Mouse (Mus musculus): ENCODE measurements around the gene Efna3. TPM values are rescaled to one million over a fixed set of nuclear protein-coding genes. Genes with fewer than 3 reads are reported as not detected.

The Efna3 gene
- polyA plus RNA-seq, 1 experiment from 2014 or later: 4.0 TPM

DNA sequence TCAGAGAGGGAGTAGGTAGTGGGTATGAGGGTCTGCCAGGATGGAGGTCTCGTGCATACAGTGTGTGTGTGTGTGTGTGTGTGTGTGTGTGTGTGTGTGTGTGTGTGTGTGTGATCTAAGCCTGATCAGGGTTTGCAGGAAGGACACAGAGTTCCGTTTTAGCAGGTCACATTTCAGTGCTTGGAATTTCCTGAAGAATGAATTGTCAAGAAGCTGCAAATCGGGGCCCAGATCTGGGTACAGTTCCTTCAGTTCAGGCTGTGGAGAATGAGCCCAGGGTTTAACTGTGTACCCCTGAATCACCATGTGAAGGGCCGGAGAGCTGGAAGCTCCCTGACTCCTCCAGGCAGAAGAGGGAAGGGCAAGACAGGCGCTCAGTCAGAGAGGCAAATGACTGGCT, 35.5 kb downstream of the Efna3 start:
- WGBS: 62% methylated on average over 5 of the region's 5 CpGs
- 0 out of 2 replicates have a peak overlapping the region, but pooled peaks have one; percentile 32 for H3K27ac ChIP-seq
- H3K36me3 ChIP-seq (replicated peaks): no peaks in the 10 kb centered on the region

DNA sequence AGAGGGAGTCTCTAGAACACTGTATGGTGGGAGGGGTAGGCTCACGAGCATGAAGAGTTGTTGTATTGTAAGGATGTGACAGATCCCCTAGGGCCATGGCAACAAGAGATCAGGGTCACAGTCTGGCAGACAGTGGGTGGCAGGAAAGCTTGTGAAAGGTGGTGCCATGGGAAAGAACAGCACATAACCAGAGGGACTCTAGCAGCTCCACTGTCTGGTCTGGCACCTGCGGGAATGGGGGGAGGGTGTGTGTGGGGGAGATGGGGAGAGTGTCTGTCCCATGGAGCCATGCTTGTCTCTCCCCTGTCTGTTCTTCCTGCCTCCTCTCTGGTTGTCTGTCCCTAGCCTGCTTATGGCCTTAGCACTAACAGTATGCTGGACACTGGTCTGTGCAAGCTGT, 37.2 kb downstream of the Efna3 start:
- no peaks in the 10 kb centered on the region for H3K9me3 ChIP-seq
- 34% methylated on average over 2 of the region's 2 CpGs for WGBS
- H3K27ac ChIP-seq: 0 out of 2 replicates have a peak overlapping the region, but pooled peaks have one; percentile 40
- peaks cover 55% of the 10 kb centered on the region for H3K4me1 ChIP-seq
- H3K27me3 ChIP-seq (ENCODE audit: poor library complexity, severe bottlenecking): peaks cover 30% of the 10 kb centered on the region
- H3K36me3 ChIP-seq (replicated peaks): no peaks in the 10 kb centered on the region
- H3K4me3 ChIP-seq: no peak overlapping the region
- no peak for DNase-seq (ENCODE audit: extremely low spot score, low spot score)

More for the DNA sequence above, 35.5 kb downstream of the Efna3 start:
- H3K27me3 ChIP-seq (ENCODE audit: poor library complexity, severe bottlenecking): peaks cover 13% of the 10 kb centered on the region; the same call in 1 of the 2 replicates
- no peak for DNase-seq (ENCODE audit: extremely low spot score, low spot score)
- H3K4me3 ChIP-seq: no peak overlapping the region
- H3K9me3 ChIP-seq: no peaks in the 10 kb centered on the region
- H3K4me1 ChIP-seq: peaks cover 37% of the 10 kb centered on the region

DNA sequence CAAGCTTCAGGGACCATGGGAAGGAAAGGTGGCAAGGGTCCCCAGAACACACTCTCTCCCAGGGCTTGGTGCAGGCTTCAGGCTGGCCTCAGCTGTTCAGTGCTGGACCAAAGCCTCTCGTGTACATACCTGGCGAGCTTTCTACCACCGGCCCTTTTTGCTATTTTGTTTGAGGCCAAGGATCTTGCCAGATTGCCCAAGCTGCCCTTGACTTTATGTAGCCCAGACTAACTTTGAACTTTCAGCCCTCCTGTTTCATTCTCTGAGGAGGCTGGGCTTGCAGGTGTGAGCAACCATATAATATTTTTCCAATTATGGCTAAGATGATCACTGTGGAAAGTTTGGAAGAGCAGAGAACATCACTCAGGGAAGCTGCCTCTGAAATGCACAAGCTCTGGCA, 38.5 kb downstream of the Efna3 start:
- Histone ChIP-seq H3K27me3 (ENCODE audit: poor library complexity, severe bottlenecking) (peaks cover 43% of the 10 kb centered on the region), H3K36me3 (replicated peaks) (no peaks in the 10 kb centered on the region), H3K9me3 (no peaks in the 10 kb centered on the region), H3K4me3 (no peak overlapping the region), H3K4me1 (peaks cover 67% of the 10 kb centered on the region), H3K27ac (no peak overlapping the region)
- DNase-seq (ENCODE audit: extremely low spot score, low spot score): no peak
- WGBS: 94% methylated on average over 3 of the region's 3 CpGs

DNA sequence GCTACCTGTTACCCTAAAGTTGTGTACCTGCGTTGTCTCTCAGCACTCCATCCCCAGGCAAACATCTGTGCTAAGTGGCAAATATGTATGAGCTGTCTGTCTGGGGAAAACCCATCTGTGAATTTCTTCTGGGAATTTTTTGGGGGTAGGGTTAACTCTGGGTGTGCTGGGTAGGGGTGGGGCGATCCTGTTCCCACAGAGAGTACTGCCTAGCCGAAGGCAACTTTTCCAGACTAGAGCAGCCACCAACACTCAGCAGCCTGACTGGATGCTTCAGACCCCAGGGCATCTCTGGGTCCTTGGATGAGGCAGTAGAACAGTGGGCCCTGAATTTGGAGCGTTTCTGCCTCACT, 40.5 kb downstream of the Efna3 start:
- Histone ChIP-seq H3K4me1 (peaks cover 73% of the 10 kb centered on the region), H3K27ac (peak overlapping the region; percentile 60; the same call in 1 of the 2 replicates), H3K36me3 (replicated peaks) (no peaks in the 10 kb centered on the region), H3K27me3 (ENCODE audit: poor library complexity, severe bottlenecking) (peaks cover 63% of the 10 kb centered on the region), H3K9me3 (no peaks in the 10 kb centered on the region), H3K4me3 (no peak overlapping the region)
- 30% methylated on average over 4 of the region's 4 CpGs for WGBS
- DNase-seq (ENCODE audit: extremely low spot score, low spot score): no peak

DNA sequence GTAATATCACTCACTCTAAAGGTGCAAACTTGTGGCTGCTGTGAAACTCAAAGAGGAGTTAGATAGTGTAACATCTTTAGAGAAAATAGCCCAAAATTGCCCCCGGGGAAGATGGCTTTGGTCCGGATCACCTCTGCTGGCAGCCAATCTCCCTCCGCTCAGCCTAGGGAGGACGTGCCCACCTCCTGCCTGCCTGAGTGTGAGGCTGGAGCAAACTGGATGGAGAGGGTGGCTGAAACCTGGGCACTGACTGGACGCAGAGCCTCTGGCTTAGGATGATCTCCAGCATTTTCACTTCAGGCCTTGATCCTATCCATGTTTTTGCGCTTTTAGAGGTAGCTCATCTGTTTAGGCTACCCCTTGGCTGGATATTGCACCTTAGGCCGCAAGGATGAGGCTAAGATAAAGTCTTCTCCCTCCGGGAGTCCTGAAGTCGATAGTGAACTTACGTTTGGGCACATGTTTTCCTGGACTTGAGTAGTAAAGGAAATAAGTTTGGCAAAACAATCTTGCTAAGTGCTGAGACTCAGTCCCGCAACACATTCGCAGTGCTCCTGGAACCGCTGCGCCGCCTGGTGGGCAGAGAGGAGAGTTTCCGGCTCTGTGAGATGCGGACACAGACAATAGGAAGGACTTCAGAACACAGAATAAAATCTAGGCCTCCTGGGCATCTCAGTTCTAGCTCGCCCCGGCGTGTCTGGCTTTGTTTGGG, 41.0 kb downstream of the Efna3 start:
- Histone ChIP-seq H3K36me3 (replicated peaks) (no peaks in the 10 kb centered on the region), H3K9me3 (no peaks in the 10 kb centered on the region), H3K4me1 (peaks cover 73% of the 10 kb centered on the region), H3K27me3 (ENCODE audit: poor library complexity, severe bottlenecking) (peaks cover 68% of the 10 kb centered on the region), H3K4me3 (peak overlapping the region; percentile 61), H3K27ac (peak overlapping the region; percentile 66)
- 12% methylated on average over 20 of the region's 20 CpGs for WGBS
- peak; percentile 83 for DNase-seq (ENCODE audit: extremely low spot score, low spot score)

DNA sequence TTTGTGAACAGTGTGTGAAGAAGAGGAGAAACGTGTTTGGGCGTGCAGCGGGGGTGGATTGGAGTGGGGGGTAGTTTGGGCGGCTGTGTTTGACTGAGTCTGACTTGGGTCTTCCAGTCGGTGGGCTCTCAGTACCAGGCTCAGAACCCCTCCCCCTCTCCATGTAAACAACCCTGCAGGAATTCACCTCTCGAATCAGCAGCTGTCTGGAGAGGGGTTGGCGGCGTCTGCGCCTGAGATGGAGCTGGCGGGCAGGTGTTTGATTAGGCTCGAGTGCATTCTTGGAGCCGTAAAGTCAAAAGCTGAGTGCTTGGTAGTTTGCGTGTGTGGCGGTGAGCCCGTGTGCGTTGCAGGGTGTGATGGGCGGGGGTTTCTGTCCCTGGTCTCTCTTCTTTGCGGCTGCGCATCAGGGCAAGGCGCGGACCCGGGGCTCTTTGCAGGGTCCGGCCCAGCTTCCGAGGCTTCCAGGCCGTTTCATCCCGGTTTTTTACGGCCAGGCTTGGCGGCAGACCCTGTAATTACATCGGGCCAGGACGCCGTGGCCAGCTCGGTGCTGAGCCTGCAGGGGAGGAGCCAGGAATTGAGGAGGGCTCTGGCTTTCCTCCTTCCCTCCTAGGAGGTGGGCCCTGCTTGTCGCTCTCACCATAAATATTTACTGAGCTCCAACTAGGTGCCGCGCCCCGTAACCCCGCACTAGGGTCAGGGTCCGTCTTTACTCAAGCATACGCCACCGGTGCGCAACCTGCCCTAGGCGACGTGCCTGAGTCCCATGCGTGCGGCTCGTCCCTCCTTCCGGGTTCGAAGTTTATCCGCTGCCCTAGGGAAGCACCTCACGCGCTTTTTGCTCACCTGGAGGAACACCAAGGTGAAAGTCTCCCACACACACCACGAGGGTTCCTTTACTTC, 41.9 kb downstream of the Efna3 start, which contains the start of gene Efna1:
TSS of gene Efna1 (minus strand) at position 537 of the 906 bp plus-strand sequence.
- peak within 1 kb of the TSS; percentile 66 for H3K27ac ChIP-seq
- no peaks in the 10 kb centered on the region for H3K36me3 ChIP-seq (replicated peaks)
- peak within 1 kb of the TSS; percentile 61 for H3K4me3 ChIP-seq
- peaks cover 67% of the 10 kb centered on the region for H3K4me1 ChIP-seq
- H3K27me3 ChIP-seq (ENCODE audit: poor library complexity, severe bottlenecking): peaks cover 77% of the 10 kb centered on the region
- under 1% methylated on average over 52 of the region's 52 CpGs for WGBS
- no peaks in the 10 kb centered on the region for H3K9me3 ChIP-seq
- DNase-seq (ENCODE audit: extremely low spot score, low spot score): peak; percentile 64

DNA sequence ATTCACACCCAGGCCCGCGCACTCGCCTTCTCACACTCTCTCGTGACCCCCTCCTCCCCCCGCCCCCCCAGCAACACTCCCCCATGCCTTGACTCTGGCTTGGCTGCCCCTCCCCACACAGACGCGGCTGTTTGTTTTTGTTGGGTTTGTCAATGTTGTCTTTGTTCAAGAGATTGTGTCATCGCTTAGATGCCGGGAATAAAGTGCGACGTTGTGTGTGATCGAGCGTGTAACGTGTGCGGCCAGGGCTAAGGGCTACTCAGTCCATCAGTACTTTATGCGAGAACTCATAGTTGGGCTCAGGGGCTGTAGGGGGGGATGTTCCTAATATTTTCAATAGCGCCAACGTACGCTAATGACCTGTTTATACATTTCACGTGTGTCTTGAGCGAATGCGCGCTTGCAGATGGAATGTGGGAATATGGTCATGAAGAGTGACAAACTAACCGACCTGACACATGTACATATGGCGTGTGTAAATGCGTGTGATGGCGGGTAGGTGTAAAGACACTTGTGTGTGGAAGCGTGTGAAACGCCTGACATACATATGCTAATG, 42.6 kb downstream of the Efna3 start:
- H3K9me3 ChIP-seq: no peaks in the 10 kb centered on the region
- under 1% methylated on average over 29 of the region's 29 CpGs for WGBS
- H3K27me3 ChIP-seq (ENCODE audit: poor library complexity, severe bottlenecking): peaks cover 83% of the 10 kb centered on the region
- H3K36me3 ChIP-seq (replicated peaks): no peaks in the 10 kb centered on the region
- H3K27ac ChIP-seq: peak overlapping the region; percentile 66
- H3K4me3 ChIP-seq: peak overlapping the region; percentile 61
- peak; percentile 33 for DNase-seq (ENCODE audit: extremely low spot score, low spot score)
- peaks cover 60% of the 10 kb centered on the region for H3K4me1 ChIP-seq

DNA sequence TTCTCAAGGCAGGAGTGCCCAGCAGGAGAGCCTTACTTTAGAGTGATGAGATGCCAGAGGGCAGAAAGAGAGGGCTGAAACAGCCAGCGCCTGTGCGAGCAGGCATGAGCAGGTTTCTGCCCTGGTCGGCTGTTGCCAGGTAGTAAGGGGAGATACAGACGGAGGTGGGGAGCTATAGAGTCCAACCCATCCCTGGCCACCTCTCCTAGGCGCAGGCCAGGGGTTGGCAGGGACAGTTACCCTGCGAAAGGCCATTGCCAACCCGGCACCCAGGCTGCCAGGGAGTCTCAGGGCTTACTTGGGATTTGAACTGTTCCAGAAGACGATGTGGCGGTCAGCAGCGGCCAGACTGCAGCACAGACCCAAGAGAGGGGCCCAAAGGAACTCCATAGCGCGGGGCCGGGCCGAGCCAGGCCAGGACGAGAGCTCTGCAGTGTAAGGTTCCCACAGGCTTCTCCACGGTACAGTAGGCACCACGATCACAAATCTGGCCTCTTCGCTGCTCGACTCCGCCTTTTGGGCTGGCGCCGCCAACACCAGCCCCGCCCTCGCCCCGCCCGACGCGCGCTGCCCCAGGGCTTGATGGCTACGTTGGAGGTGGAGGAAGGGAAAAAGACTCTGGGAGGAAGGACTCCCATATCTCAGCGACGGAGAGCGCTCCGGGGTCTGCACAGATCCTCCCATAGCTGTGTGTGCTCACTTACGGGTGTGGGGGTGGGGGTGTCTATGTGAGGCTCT, 43.4 kb downstream of the Efna3 start:
- peak overlapping the region; percentile 61 for H3K4me3 ChIP-seq
- peak overlapping the region; percentile 66 for H3K27ac ChIP-seq
- peak; percentile 81 for DNase-seq (ENCODE audit: extremely low spot score, low spot score)
- peaks cover 76% of the 10 kb centered on the region for H3K27me3 ChIP-seq (ENCODE audit: poor library complexity, severe bottlenecking)
- no peaks in the 10 kb centered on the region for H3K36me3 ChIP-seq (replicated peaks)
- WGBS: 2% methylated on average over 35 of the region's 35 CpGs
- peaks cover 58% of the 10 kb centered on the region for H3K4me1 ChIP-seq
- no peaks in the 10 kb centered on the region for H3K9me3 ChIP-seq

DNA sequence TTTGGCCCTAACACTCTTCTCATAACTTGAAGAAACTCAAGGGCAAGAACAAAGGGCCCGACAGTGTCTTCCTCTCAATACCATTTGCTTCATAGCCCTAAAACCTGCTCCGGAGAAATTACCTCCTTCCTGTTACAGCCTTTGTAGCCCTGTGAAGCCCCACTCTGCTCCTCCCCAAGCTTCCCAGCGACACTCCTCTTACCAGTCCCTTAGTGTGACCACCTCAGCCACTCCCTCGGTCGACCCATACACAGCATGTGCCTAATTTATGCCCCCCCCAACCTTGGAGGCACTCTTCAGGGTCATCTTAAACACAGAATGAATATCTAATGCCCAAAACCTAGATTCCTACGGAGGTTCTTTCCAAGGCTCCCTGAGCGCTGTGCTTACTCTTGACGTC, 44.1 kb downstream of the Efna3 start:
- WGBS: 23% methylated on average over 8 of the region's 8 CpGs
- DNase-seq (ENCODE audit: extremely low spot score, low spot score): no peak
- peaks cover 73% of the 10 kb centered on the region for H3K27me3 ChIP-seq (ENCODE audit: poor library complexity, severe bottlenecking)

DNA sequence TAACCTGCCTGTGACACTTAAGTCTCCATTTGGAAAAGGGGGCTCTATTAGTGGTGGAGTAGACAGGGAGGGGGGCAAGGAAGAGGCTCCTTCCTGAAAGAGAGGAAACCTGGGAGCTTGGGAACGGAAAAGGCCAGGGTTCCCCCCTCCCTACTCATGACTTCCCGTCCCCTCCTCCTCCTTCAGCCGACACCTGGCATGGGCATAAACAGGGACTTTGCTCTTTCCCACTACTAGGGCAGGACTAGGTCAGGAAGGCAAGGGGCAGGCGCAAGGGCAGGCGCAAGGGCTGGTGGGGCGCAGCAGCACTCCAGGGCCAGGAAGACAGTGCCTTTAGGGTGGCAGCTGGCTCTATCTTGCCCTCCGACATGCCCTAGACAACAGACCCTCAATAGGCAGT, 44.7 kb downstream of the Efna3 start:
- H3K27ac ChIP-seq: peak overlapping the region; percentile 66
- 74% methylated on average over 7 of the region's 7 CpGs for WGBS
- DNase-seq (ENCODE audit: extremely low spot score, low spot score): no peak

More for the DNA sequence above, 44.1 kb downstream of the Efna3 start:
- peak overlapping the region; percentile 61 for H3K4me3 ChIP-seq
- no peaks in the 10 kb centered on the region for H3K9me3 ChIP-seq
- H3K36me3 ChIP-seq (replicated peaks): no peaks in the 10 kb centered on the region
- H3K27ac ChIP-seq: peak overlapping the region; percentile 66
- peaks cover 58% of the 10 kb centered on the region for H3K4me1 ChIP-seq

DNA sequence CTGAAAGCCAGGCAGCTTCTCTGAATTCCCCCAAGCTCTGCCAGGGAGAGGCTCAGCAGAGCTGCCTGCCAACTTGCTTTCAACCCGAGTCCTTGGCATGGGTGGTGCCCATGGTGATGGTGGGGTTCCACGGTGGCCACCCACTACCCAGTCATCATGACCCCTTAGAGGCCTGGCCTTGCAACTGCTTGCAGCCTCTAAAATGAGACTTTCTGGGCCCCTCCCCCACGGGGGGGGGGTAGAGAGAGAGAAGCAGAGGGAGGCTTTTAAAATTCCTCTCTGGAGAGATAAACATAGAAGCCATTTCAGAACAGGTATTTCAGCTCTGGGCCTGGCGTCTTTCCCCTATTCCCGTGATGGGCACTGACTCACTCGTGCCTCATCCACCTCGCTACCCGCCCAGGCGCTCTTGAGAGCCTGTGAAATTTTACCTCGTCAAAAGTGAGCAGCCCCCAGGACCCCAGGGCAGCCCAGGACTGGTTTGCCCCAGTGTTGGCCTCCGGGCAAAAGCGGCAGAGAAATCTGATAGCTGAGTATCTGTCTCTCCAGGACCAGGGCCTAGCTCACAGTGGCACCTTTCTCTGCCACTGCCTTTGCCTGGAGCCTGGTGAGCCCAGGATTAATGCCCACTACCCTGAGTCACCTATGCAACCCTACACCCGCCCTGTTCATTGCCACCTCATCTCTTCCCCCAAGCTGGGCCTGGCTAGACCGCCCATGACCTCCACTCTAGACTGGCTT, 45.3 kb downstream of the Efna3 start:
- peak overlapping the region; percentile 66 for H3K27ac ChIP-seq
- peaks cover 58% of the 10 kb centered on the region for H3K4me1 ChIP-seq
- H3K4me3 ChIP-seq: peak overlapping the region; percentile 61
- DNase-seq (ENCODE audit: extremely low spot score, low spot score): no peak
- H3K27me3 ChIP-seq (ENCODE audit: poor library complexity, severe bottlenecking): peaks cover 75% of the 10 kb centered on the region
- no peaks in the 10 kb centered on the region for H3K36me3 ChIP-seq (replicated peaks)
- WGBS: 56% methylated on average over 14 of the region's 14 CpGs
- H3K9me3 ChIP-seq: no peaks in the 10 kb centered on the region

More for the DNA sequence above, 44.7 kb downstream of the Efna3 start:
- peaks cover 58% of the 10 kb centered on the region for H3K4me1 ChIP-seq
- H3K4me3 ChIP-seq: peak overlapping the region; percentile 61
- H3K36me3 ChIP-seq (replicated peaks): no peaks in the 10 kb centered on the region
- peaks cover 73% of the 10 kb centered on the region for H3K27me3 ChIP-seq (ENCODE audit: poor library complexity, severe bottlenecking)
- H3K9me3 ChIP-seq: no peaks in the 10 kb centered on the region

All from forebrain, embryonic 10.5 days (tissue).